Mouse (Mus musculus): Measurements from ENCODE around the gene Ctnnal1. TPM values are rescaled to one million over a fixed set of nuclear protein-coding genes. Genes with fewer than 3 reads are reported as not detected.

Ctnnal1 gene
- polyA plus RNA-seq, 1 experiment: 98.7 TPM

DNA sequence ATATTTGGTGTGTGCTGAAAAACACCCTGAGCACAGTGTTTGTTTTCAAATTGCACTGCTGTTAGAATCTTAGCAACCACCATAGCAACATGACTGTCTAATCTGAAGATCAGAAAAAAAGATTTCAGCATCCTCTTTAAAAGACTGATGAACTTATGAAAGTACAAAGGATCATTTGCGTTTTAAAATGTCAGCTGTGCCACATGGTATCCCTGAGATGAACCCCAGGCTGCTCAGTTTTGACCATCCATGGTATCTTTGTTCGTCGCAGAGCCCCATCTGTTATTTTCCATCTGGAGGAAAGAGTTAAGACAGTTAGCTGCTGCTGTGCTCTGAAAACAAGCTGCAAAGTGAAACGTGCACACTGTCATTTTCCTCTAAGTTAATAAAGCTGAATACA lies 52.9 kb downstream of the Ctnnal1 start:
- TF ChIP-seq EP300 (IDR thresholded peaks at IDR 0.05; ENCODE audit: insufficient read depth, low read depth, low read length) (no peak), POLR2A (IDR thresholded peaks at IDR 0.05; ENCODE audit: insufficient read depth, low read length) (no peak), CTCF (IDR thresholded peaks at IDR 0.05; ENCODE audit: low read depth, low read length) (no peak)
- Histone ChIP-seq H3K27me3 (ENCODE audit: control insufficient read depth, insufficient read depth, low read length, poor library complexity, severe bottlenecking) (no peaks in the 10 kb centered on the region), H3K36me3 (ENCODE audit: control insufficient read depth, insufficient read depth, low read length, poor library complexity, severe bottlenecking) (peaks cover 22% of the 10 kb centered on the region), H3K9ac (ENCODE audit: low read depth, poor library complexity, severe bottlenecking) (no peak overlapping the region), H3K4me3 (ENCODE audit: low read depth, low read length) (no peak overlapping the region), H3K27ac (ENCODE audit: insufficient read depth, low read length) (no peak overlapping the region), H3K4me1 (ENCODE audit: control insufficient read depth, insufficient read depth, low read length) (no peaks in the 10 kb centered on the region), H3K9me3 (replicated peaks; ENCODE audit: control insufficient read depth, insufficient read depth, low read length, poor library complexity, severe bottlenecking) (no peaks in the 10 kb centered on the region)

DNA sequence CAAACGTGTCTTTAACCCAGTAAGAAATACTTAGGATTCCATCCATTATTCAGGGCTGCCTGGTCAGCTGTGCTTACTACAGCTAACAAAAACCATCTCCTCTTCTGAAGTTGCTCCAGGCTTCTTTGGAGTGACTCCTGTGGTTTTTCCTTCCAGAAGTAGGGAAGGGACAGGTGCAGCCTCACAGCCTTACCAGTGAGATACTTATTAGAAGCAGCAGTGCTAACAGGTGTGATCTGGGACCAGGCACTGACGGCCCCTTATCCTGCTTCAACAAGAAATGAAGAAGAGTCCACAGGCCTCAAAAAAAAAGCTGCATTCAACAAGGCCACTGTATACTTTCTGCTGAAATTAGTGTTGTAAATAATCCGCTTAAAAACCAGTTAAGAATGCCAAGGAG lies 53.3 kb downstream of the Ctnnal1 start:
- Histone ChIP-seq H3K4me1 (ENCODE audit: control insufficient read depth, insufficient read depth, low read length) (no peaks in the 10 kb centered on the region), H3K36me3 (ENCODE audit: control insufficient read depth, insufficient read depth, low read length, poor library complexity, severe bottlenecking) (peaks cover 21% of the 10 kb centered on the region), H3K4me3 (ENCODE audit: low read depth, low read length) (no peak overlapping the region), H3K27me3 (ENCODE audit: control insufficient read depth, insufficient read depth, low read length, poor library complexity, severe bottlenecking) (no peaks in the 10 kb centered on the region), H3K27ac (ENCODE audit: insufficient read depth, low read length) (no peak overlapping the region), H3K9ac (ENCODE audit: low read depth, poor library complexity, severe bottlenecking) (no peak overlapping the region), H3K9me3 (replicated peaks; ENCODE audit: control insufficient read depth, insufficient read depth, low read length, poor library complexity, severe bottlenecking) (no peaks in the 10 kb centered on the region)
- no peak for TF ChIP-seq POLR2A (IDR thresholded peaks at IDR 0.05; ENCODE audit: insufficient read depth, low read length)
- TF ChIP-seq CTCF (IDR thresholded peaks at IDR 0.05; ENCODE audit: low read depth, low read length): no peak
- TF ChIP-seq EP300 (IDR thresholded peaks at IDR 0.05; ENCODE audit: insufficient read depth, low read depth, low read length): no peak

DNA sequence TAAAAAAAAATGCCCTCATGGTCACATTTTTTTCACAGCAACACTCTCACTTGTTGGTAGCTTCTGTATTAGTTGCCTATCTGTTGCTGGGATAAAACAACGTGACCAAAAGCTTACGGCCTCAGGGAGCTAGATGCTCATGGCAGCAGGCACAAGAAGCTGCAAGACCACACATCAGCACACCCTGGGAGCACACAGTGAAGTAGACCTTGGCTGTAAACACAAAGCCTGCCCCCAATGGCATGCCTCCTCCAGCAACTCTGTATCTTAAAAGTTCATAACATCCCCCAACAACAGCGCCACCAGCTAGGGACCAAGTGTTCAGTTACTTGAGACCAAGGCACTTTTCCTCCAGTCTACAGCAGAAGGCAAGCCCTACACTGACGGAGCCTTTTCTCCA lies 55.9 kb downstream of the Ctnnal1 start:
- TF ChIP-seq EP300 (IDR thresholded peaks at IDR 0.05; ENCODE audit: insufficient read depth, low read depth, low read length) (no peak), POLR2A (IDR thresholded peaks at IDR 0.05; ENCODE audit: insufficient read depth, low read length) (no peak), CTCF (IDR thresholded peaks at IDR 0.05; ENCODE audit: low read depth, low read length) (no peak)
- H3K27me3 ChIP-seq (ENCODE audit: control insufficient read depth, insufficient read depth, low read length, poor library complexity, severe bottlenecking): no peaks in the 10 kb centered on the region
- no peaks in the 10 kb centered on the region for H3K4me1 ChIP-seq (ENCODE audit: control insufficient read depth, insufficient read depth, low read length)
- H3K9me3 ChIP-seq (replicated peaks; ENCODE audit: control insufficient read depth, insufficient read depth, low read length, poor library complexity, severe bottlenecking): no peaks in the 10 kb centered on the region
- H3K4me3 ChIP-seq (ENCODE audit: low read depth, low read length): no peak overlapping the region
- H3K36me3 ChIP-seq (ENCODE audit: control insufficient read depth, insufficient read depth, low read length, poor library complexity, severe bottlenecking): peaks cover 23% of the 10 kb centered on the region
- H3K9ac ChIP-seq (ENCODE audit: low read depth, poor library complexity, severe bottlenecking): no peak overlapping the region
- no peak overlapping the region for H3K27ac ChIP-seq (ENCODE audit: insufficient read depth, low read length)

DNA sequence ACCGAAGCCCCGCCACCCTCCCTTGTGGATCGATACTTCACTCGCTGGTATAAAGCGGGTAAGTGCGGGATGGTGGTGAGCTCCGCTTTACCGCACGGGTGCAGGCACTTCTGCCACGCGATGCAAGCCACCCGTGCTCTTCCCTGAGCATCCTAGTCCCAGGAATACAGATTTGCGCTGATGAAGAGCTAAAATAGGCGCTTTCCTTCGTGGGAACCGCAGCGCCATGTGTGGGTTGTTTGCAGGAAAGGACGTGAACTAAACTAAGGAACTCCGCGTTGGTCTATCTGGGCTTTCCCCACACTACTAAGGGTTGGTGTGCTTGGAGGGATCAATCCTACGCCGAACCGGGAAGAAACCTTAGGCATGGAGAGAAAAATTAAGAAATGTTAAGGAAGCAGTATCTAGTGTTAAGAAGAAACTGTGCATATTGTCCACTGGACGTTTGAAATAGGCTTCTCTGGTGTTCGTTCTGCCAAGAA lies 62.3 kb downstream of the Ctnnal1 start:
- no peaks in the 10 kb centered on the region for H3K4me1 ChIP-seq (ENCODE audit: control insufficient read depth, insufficient read depth, low read length)
- peak overlapping the region; percentile 68 for H3K9ac ChIP-seq (ENCODE audit: low read depth, poor library complexity, severe bottlenecking)
- no peaks in the 10 kb centered on the region for H3K9me3 ChIP-seq (replicated peaks; ENCODE audit: control insufficient read depth, insufficient read depth, low read length, poor library complexity, severe bottlenecking)
- TF ChIP-seq EP300 (IDR thresholded peaks at IDR 0.05; ENCODE audit: insufficient read depth, low read depth, low read length) (no peak), CTCF (IDR thresholded peaks at IDR 0.05; ENCODE audit: low read depth, low read length) (no peak), POLR2A (IDR thresholded peaks at IDR 0.05; ENCODE audit: insufficient read depth, low read length) (no peak)
- peaks cover 23% of the 10 kb centered on the region for H3K36me3 ChIP-seq (ENCODE audit: control insufficient read depth, insufficient read depth, low read length, poor library complexity, severe bottlenecking)
- peak overlapping the region; percentile 66 for H3K4me3 ChIP-seq (ENCODE audit: low read depth, low read length)
- no peak overlapping the region for H3K27ac ChIP-seq (ENCODE audit: insufficient read depth, low read length)
- no peaks in the 10 kb centered on the region for H3K27me3 ChIP-seq (ENCODE audit: control insufficient read depth, insufficient read depth, low read length, poor library complexity, severe bottlenecking)

DNA sequence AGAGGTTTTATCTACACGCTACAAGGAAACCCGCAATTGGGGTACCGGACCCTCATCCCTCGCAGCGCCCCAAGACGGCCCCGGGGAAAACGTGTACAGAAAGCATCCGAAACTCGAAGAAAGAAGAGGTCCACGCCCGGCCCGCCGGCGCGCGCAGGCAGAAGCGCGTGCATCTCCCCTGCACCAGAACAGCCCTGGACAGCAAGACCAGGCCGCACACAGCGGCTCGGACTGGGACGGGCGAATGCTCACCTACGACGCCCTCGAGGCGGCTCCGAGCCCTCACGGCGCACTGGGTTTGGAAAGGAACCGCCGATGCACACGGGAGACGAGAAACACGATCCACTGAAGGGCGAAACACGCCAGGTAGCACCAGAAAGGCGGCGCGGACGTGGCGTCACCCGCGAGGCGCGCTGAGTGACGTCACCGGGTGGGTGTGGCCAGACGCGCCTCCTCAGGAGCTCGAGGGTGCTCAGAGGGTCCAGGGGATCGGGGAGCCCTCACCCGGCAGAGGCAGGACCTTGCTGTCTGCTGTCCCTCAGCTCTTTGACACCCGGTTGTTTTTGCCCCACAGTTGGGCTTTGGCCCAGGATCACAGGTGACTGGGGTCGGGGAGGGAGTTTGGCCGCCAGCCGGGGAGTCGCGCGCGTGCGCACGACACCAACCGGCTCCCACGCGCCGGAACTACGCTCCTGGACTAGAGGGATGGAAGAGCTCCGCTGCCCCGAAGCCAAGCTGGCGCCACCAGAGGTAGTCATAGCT lies 62.9 kb downstream of the Ctnnal1 start, which contains the start of the genes Elp1 and Fam206a:
Gene Elp1, minus strand, starts transcription at position 425 of the 762 bp plus-strand sequence.
Gene Fam206a, plus strand, starts transcription at position 439 of the 762 bp plus-strand sequence.
- Histone ChIP-seq H3K9ac (ENCODE audit: low read depth, poor library complexity, severe bottlenecking) (peak within 1 kb of the TSS; percentile 68), H3K9me3 (replicated peaks; ENCODE audit: control insufficient read depth, insufficient read depth, low read length, poor library complexity, severe bottlenecking) (no peaks in the 10 kb centered on the region), H3K4me1 (ENCODE audit: control insufficient read depth, insufficient read depth, low read length) (no peaks in the 10 kb centered on the region), H3K27ac (ENCODE audit: insufficient read depth, low read length) (no peak within 1 kb of the TSS), H3K36me3 (ENCODE audit: control insufficient read depth, insufficient read depth, low read length, poor library complexity, severe bottlenecking) (peaks cover 28% of the 10 kb centered on the region), H3K27me3 (ENCODE audit: control insufficient read depth, insufficient read depth, low read length, poor library complexity, severe bottlenecking) (no peaks in the 10 kb centered on the region), H3K4me3 (ENCODE audit: low read depth, low read length) (peak within 1 kb of the TSS; percentile 66)
- no peak for TF ChIP-seq CTCF (IDR thresholded peaks at IDR 0.05; ENCODE audit: low read depth, low read length)
- TF ChIP-seq POLR2A (IDR thresholded peaks at IDR 0.05; ENCODE audit: insufficient read depth, low read length): peak; percentile 79

DNA sequence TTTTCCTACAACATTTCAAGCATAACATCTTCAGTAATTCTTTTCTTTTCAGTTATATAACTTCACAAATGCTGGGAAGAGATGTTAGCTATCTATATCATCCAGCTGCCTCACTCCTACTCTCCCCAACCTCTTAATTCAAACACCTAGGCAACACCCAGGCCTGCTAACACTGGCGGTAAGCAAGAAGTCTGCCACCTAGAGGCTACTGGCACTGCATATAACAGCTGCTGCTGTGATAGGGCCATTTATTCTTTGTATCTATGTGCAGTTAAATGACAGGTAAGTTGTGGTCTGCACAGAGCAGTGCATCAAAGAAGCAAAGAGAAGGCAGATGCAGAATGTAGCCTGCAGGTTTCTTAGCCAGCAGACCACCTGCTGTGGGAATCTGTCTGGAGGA lies 73.6 kb downstream of the Ctnnal1 start:
- H3K9ac ChIP-seq (ENCODE audit: low read depth, poor library complexity, severe bottlenecking): no peak overlapping the region
- TF ChIP-seq EP300 (IDR thresholded peaks at IDR 0.05; ENCODE audit: insufficient read depth, low read depth, low read length) (no peak), CTCF (IDR thresholded peaks at IDR 0.05; ENCODE audit: low read depth, low read length) (peak; percentile 64)
- H3K36me3 ChIP-seq (ENCODE audit: control insufficient read depth, insufficient read depth, low read length, poor library complexity, severe bottlenecking): peaks cover 82% of the 10 kb centered on the region
- no peak overlapping the region for H3K4me3 ChIP-seq (ENCODE audit: low read depth, low read length)
- H3K9me3 ChIP-seq (replicated peaks; ENCODE audit: control insufficient read depth, insufficient read depth, low read length, poor library complexity, severe bottlenecking): no peaks in the 10 kb centered on the region
- H3K4me1 ChIP-seq (ENCODE audit: control insufficient read depth, insufficient read depth, low read length): no peaks in the 10 kb centered on the region
- no peaks in the 10 kb centered on the region for H3K27me3 ChIP-seq (ENCODE audit: control insufficient read depth, insufficient read depth, low read length, poor library complexity, severe bottlenecking)
- no peak overlapping the region for H3K27ac ChIP-seq (ENCODE audit: insufficient read depth, low read length)

All from ES-Bruce4 (cell line).